Mouse (Mus musculus) small intestine, adult 2 months (tissue): ENCODE measurements at regions not wholly inside any gene's neighbourhood (a gene's known extent, or its start where the extent isn't known, plus 50 kb on each side); places are given as distances from the start of the nearest gene placed in this dataset.

Experiments
- H3K27ac ChIP-seq: fragments of 200-500 bp; 2 replicates; pipeline ENCODE4 v1.5.1; 2012; ENCODE audit warnings: low read depth, low read length, control low read depth, inconsistent platforms; ENCODE audit not compliant: insufficient read depth
- H3K27me3 ChIP-seq: fragments of 200-500 bp; 2 replicates; pipeline ENCODE4 v1.6.1; 2012; ENCODE audit warnings: mild to moderate bottlenecking, moderate library complexity, low read length, inconsistent platforms; ENCODE audit not compliant: control insufficient read depth, insufficient read depth
- H3K36me3 ChIP-seq: fragments of 200-500 bp; 2 replicates; pipeline ENCODE4 v1.6.1; 2012; ENCODE audit warnings: mild to moderate bottlenecking, low read length, control low read depth, inconsistent platforms; ENCODE audit not compliant: control insufficient read depth, insufficient read depth
- H3K4me1 ChIP-seq: fragments of 200-500 bp; 2 replicates; pipeline ENCODE4 v1.6.1; 2012; ENCODE audit warnings: low read length, inconsistent platforms, mixed read lengths; ENCODE audit not compliant: control insufficient read depth, insufficient read depth, insufficient read length
- H3K4me3 ChIP-seq: fragments of 200-500 bp; 2 replicates; pipeline ENCODE4 v1.5.1; 2012; ENCODE audit warnings: low read depth, mild to moderate bottlenecking, control low read depth, inconsistent platforms, low read length, moderate library complexity
- CTCF ChIP-seq: fragments of 200-500 bp; IDR thresholded peaks from 2 replicates; pipeline ENCODE4 v1.5.1; 2012; ENCODE audit warnings: low read depth, mild to moderate bottlenecking, control low read depth, inconsistent platforms, low read length, moderate library complexity, mixed read lengths; ENCODE audit not compliant: insufficient replicate concordance, insufficient read length; ENCODE audit errors: extremely low read depth
- POLR2A ChIP-seq: fragments of 200-500 bp; IDR thresholded peaks from 2 replicates; pipeline ENCODE4 v1.6.1; 2012; ENCODE audit warnings: low read depth, mild to moderate bottlenecking, control low read depth, inconsistent platforms, low read length, moderate library complexity
- WGBS: fragments of 180-500 bp; shearing (Covaris S2); methylation state at CpG from one replicate; pipeline ENCODE4 v1.1.7; 2018; 5-methylcytosine and 5-hydroxymethylcytosine counted together

GRCm38 (mm10) chr2:94217481-94217880 lies 59.7 kb upstream of the Hsd17b12 start:
- H3K4me1 ChIP-seq, result no peaks in the 10 kb centered on the region
- no peaks in the 10 kb centered on the region for H3K36me3 ChIP-seq
- H3K27me3 ChIP-seq, result no peaks in the 10 kb centered on the region; the same call in 1 of the 2 replicates
- WGBS, result 80% methylated on average over 3 of the region's 3 CpGs
- no peak overlapping the region for H3K27ac ChIP-seq
- TF ChIP-seq CTCF (no peak), POLR2A (no peak)
- no peak overlapping the region for H3K4me3 ChIP-seq

DNA sequence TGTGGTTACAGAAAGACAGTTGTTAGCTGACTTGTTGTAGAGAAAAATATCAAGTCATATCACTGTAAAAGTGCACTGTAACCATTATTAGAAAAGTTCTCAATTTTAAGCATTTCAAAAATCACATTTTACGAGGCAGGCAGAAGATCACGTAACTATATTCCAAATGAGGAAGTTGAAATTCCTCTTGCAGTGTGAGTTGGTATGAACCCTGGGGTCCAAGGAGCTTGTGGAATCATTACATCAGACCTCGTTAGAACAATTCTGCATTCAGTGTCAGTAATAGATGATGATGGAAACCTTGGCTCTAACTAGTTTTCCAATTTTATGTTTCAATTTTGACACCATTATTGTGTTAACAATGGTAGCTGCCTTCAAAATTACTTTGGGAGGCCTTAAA lies 57.7 kb upstream of the Hsd17b12 start:
- H3K4me1 ChIP-seq, result no peaks in the 10 kb centered on the region
- no peak for TF ChIP-seq POLR2A
- no peak for TF ChIP-seq CTCF
- no peaks in the 10 kb centered on the region for H3K36me3 ChIP-seq
- whole genome bisulfite sequencing, result 75% methylated on average over 3 of the region's 3 CpGs
- H3K27me3 ChIP-seq, result no peaks in the 10 kb centered on the region; the same call in 1 of the 2 replicates
- H3K4me3 ChIP-seq, result no peak overlapping the region
- no peak overlapping the region for H3K27ac ChIP-seq
